ENCODE assay signal across 8 mouse cellular contexts in genomic region chr19:53529705-53530562, GRCm38 (mm10). TPM values are rescaled to one million over a fixed set of nuclear protein-coding genes. Genes with fewer than 3 reads are reported as not detected.
DNase-seq lines count a peak whose midpoint lies in the region; ATAC-seq and TF ChIP-seq lines count a peak whose summit lies in the region.

No protein-coding gene starts in this region.

- no peaks in the 10 kb centered on the region for H3K9me3 ChIP-seq in embryonic facial prominence, embryonic 13.5 days
- H3K9me3 ChIP-seq in hindbrain, embryonic 16.5 days (ENCODE audit: control insufficient read depth, low read length), result no peaks in the 10 kb centered on the region
- H3K9me3 ChIP-seq in liver, embryonic 15.5 days (replicated peaks), result no peaks in the 10 kb centered on the region
- H3K9me3 ChIP-seq in neural tube, embryonic 11.5 days (ENCODE audit: control insufficient read depth, low read length), result no peaks in the 10 kb centered on the region

- peak; percentile 77 for DNase-seq in CD4-positive helper T cell, adult 2 months (ENCODE audit: low read depth, low spot score)
- DNase-seq in Patski (ENCODE audit: low read depth, low spot score), result no peak
- DNase-seq in neural tube, embryonic 11.5 days (ENCODE audit: low spot score), result peak; percentile 54
- DNase-seq in layer of hippocampus, adult 9-10 months (ENCODE audit: low spot score), result no peak
- no peak for DNase-seq in urinary bladder, postnatal 10 days (ENCODE audit: low spot score)

- no peaks in the 10 kb centered on the region for H3K27me3 ChIP-seq in Patski
- H3K27me3 ChIP-seq in embryonic facial prominence, embryonic 13.5 days, result peaks cover 27% of the 10 kb centered on the region
- peaks cover 21% of the 10 kb centered on the region for H3K27me3 ChIP-seq in hindbrain, embryonic 16.5 days (replicated peaks; ENCODE audit: control insufficient read depth, insufficient read depth, low read length)
- peaks cover 65% of the 10 kb centered on the region for H3K27me3 ChIP-seq in liver, embryonic 15.5 days
- no peaks in the 10 kb centered on the region for H3K27me3 ChIP-seq in neural tube, embryonic 11.5 days (ENCODE audit: control insufficient read depth, insufficient read depth, low read length)

- no peak overlapping the region for H3K27ac ChIP-seq in embryonic facial prominence, embryonic 13.5 days
- H3K27ac ChIP-seq in hindbrain, embryonic 16.5 days (ENCODE audit: low read depth, low read length), result no peak overlapping the region
- no peak overlapping the region for H3K27ac ChIP-seq in liver, embryonic 15.5 days (replicated peaks)
- H3K27ac ChIP-seq in neural tube, embryonic 11.5 days (ENCODE audit: low read depth, low read length), result no peak overlapping the region

- ATAC-seq in Patski, result peak; percentile 0
- no peak for ATAC-seq in embryonic facial prominence, embryonic 13.5 days (ENCODE audit: insufficient number of reproducible peaks, insufficient read depth, low FRiP score, low TSS enrichment, low read depth)
- ATAC-seq in hindbrain, embryonic 16.5 days, result peak; percentile 15
- ATAC-seq in liver, embryonic 15.5 days (ENCODE audit: insufficient read depth), result peak; percentile 18; the same call in 1 of the 2 replicates
- ATAC-seq in neural tube, embryonic 11.5 days (ENCODE audit: insufficient read depth, low FRiP score, low TSS enrichment), result peak; percentile 32

- peak overlapping the region; percentile 89 for H3K4me2 ChIP-seq in embryonic facial prominence, embryonic 13.5 days
- H3K4me2 ChIP-seq in hindbrain, embryonic 16.5 days (ENCODE audit: low read length), result peak overlapping the region; percentile 93
- H3K4me2 ChIP-seq in liver, embryonic 15.5 days, result peak overlapping the region; percentile 87
- peak overlapping the region; percentile 76 for H3K4me2 ChIP-seq in neural tube, embryonic 11.5 days (ENCODE audit: low read depth)

- H3K9ac ChIP-seq in embryonic facial prominence, embryonic 13.5 days, result peak overlapping the region; percentile 77
- H3K9ac ChIP-seq in hindbrain, embryonic 16.5 days (ENCODE audit: low read depth, low read length), result peak overlapping the region; percentile 71
- peak overlapping the region; percentile 56; the same call in 1 of the 2 replicates for H3K9ac ChIP-seq in liver, embryonic 15.5 days
- peak overlapping the region; percentile 70 for H3K9ac ChIP-seq in neural tube, embryonic 11.5 days (ENCODE audit: low read length)

- 4% methylated on average over 31 of the region's 31 CpGs for WGBS in embryonic facial prominence, embryonic 13.5 days
- WGBS in hindbrain, embryonic 16.5 days, result 5% methylated on average over 29 of the region's 31 CpGs
- 2% methylated on average over 31 of the region's 31 CpGs for WGBS in liver, embryonic 15.5 days (ENCODE audit: insufficient replicate concordance)
- 1% methylated on average over 31 of the region's 31 CpGs for WGBS in neural tube, embryonic 11.5 days

- no peaks in the 10 kb centered on the region for H3K36me3 ChIP-seq in embryonic facial prominence, embryonic 13.5 days
- no peaks in the 10 kb centered on the region for H3K36me3 ChIP-seq in hindbrain, embryonic 16.5 days (ENCODE audit: control insufficient read depth, insufficient read depth, low read length)
- H3K36me3 ChIP-seq in liver, embryonic 15.5 days (replicated peaks), result no peaks in the 10 kb centered on the region
- no peaks in the 10 kb centered on the region for H3K36me3 ChIP-seq in neural tube, embryonic 11.5 days (ENCODE audit: control insufficient read depth, insufficient read depth, low read length)

- peak overlapping the region; percentile 69 for H3K4me3 ChIP-seq in embryonic facial prominence, embryonic 13.5 days
- H3K4me3 ChIP-seq in hindbrain, embryonic 16.5 days (ENCODE audit: low read length), result peak overlapping the region; percentile 60
- H3K4me3 ChIP-seq in liver, embryonic 15.5 days (replicated peaks), result peak overlapping the region; percentile 64
- peak overlapping the region; percentile 68 for H3K4me3 ChIP-seq in neural tube, embryonic 11.5 days (ENCODE audit: low read depth, low read length)

- CTCF ChIA-PET in Patski (lab: Charles Lee), result interaction anchor here (1.0 to 2.2 kb wide), 4 partner anchors 16 to 111 kb away, joined by 3 to 8 read pairs (median 3); no protein-coding TSS in a partner anchor

- TF ChIP-seq CTCF in Patski (IDR thresholded peaks at IDR 0.05), result no peak

- peaks cover 26% of the 10 kb centered on the region for H3K4me1 ChIP-seq in embryonic facial prominence, embryonic 13.5 days
- H3K4me1 ChIP-seq in hindbrain, embryonic 16.5 days (ENCODE audit: control insufficient read depth, insufficient read depth, low read depth, low read length), result peaks cover 11% of the 10 kb centered on the region
- peaks cover 35% of the 10 kb centered on the region for H3K4me1 ChIP-seq in liver, embryonic 15.5 days (replicated peaks)
- peaks cover 10% of the 10 kb centered on the region for H3K4me1 ChIP-seq in neural tube, embryonic 11.5 days (ENCODE audit: control insufficient read depth, insufficient read depth, low read length)

- POLR2A ChIA-PET in Patski (lab: Charles Lee), result interaction anchor here (0.6 to 3.3 kb wide), 7 partner anchors 18 to 139 kb away, joined by 3 to 10 read pairs (median 3); partner anchors contain the start of gene Smc3

- in situ Hi-C loops in Patski (cut with MboI; ENCODE audit: low pct_unique_long_range_greater_than_20kb), result no loop called here

RNA-seq across cellular contexts. Expression of gene Dusp5, which starts 1.0 kb away (rescaled TPM):
- 20.1 TPM for polyA plus RNA-seq in Patski (2021)
- 1.1 and 2.0 TPM in 2 replicates for polyA plus RNA-seq in embryonic facial prominence, embryonic 13.5 days (2015; fragmentation: Nextera tagmentation; extraction: Ambion mirVana)
- 7.6 and 8.2 TPM in 2 replicates for polyA plus RNA-seq in hindbrain, embryonic 16.5 days (2015; fragmentation: Nextera tagmentation; extraction: Ambion mirVana)
- 2.0 and 2.4 TPM in 2 replicates for polyA plus RNA-seq in liver, embryonic 15.5 days (2015; fragmentation: Nextera tagmentation; extraction: Ambion mirVana)
- polyA plus RNA-seq in neural tube, embryonic 11.5 days (2014; fragmentation: Nextera tagmentation; extraction: Ambion mirVana), result 5.0 and 5.4 TPM in 2 replicates

RNA-seq across cellular contexts. Expression of gene Nutf2-ps1, which starts 58.9 kb away (rescaled TPM):
- polyA plus RNA-seq in Patski (2021), result 123 TPM
- polyA plus RNA-seq in embryonic facial prominence, embryonic 13.5 days (2015; fragmentation: Nextera tagmentation; extraction: Ambion mirVana), result 349 and 460 TPM in 2 replicates
- polyA plus RNA-seq in hindbrain, embryonic 16.5 days (2015; fragmentation: Nextera tagmentation; extraction: Ambion mirVana), result 206 and 244 TPM in 2 replicates
- 159 and 171 TPM in 2 replicates for polyA plus RNA-seq in liver, embryonic 15.5 days (2015; fragmentation: Nextera tagmentation; extraction: Ambion mirVana)
- polyA plus RNA-seq in neural tube, embryonic 11.5 days (2014; fragmentation: Nextera tagmentation; extraction: Ambion mirVana), result 397 and 400 TPM in 2 replicates

Comparison
In these comparisons a context has a peak if more than half of its experiments do, and no peak if none do; other contexts are left out.
1. DNase-seq: peak in CD4-positive helper T cell, adult 2 months (single experiment) and neural tube, embryonic 11.5 days (single experiment); none in Patski (single experiment), layer of hippocampus, adult 9-10 months (single experiment) and urinary bladder, postnatal 10 days (single experiment).
2. Peak in every context shown above with its lines, with median percentiles within 50 percentile points of each other: H3K4me2 ChIP-seq, H3K4me3 ChIP-seq and H3K9ac ChIP-seq.